Mouse (Mus musculus) C2C12 (cell line): Measurements from ENCODE around the gene Apba3.

Experiments
- CEBPB ChIP-seq: IDR thresholded peaks from one replicate; pipeline ENCODE4 v1.6.1; 2011; ENCODE audit warnings: low read depth, mild to moderate bottlenecking, control low read depth, moderate library complexity
- CTCF ChIP-seq: IDR thresholded peaks from one replicate; pipeline ENCODE4 v1.5.1; 2011; ENCODE audit not compliant: control insufficient read depth, insufficient read depth, insufficient read length
- FOSL1 ChIP-seq: IDR thresholded peaks from one replicate; pipeline ENCODE4 v1.8.0; 2011; ENCODE audit warnings: mild to moderate bottlenecking, low read length; ENCODE audit not compliant: poor library complexity, insufficient read depth, severe bottlenecking
- MAX ChIP-seq: IDR thresholded peaks from one replicate; pipeline ENCODE4 v1.6.1; 2011; ENCODE audit warnings: mild to moderate bottlenecking, control low read depth
- MYOD1 ChIP-seq: IDR thresholded peaks from one replicate; pipeline ENCODE4 v1.6.1; 2011; ENCODE audit warnings: low read depth; ENCODE audit not compliant: control insufficient read depth, insufficient read length
- MYOG ChIP-seq: IDR thresholded peaks from one replicate; pipeline ENCODE4 v1.6.1; 2011; ENCODE audit not compliant: control insufficient read depth, insufficient read length; ENCODE audit errors: extremely low read depth
- USF1 ChIP-seq: IDR thresholded peaks from one replicate; pipeline ENCODE4 v1.6.1; 2011; ENCODE audit warnings: low read depth, mild to moderate bottlenecking, control low read depth, moderate library complexity

DNA sequence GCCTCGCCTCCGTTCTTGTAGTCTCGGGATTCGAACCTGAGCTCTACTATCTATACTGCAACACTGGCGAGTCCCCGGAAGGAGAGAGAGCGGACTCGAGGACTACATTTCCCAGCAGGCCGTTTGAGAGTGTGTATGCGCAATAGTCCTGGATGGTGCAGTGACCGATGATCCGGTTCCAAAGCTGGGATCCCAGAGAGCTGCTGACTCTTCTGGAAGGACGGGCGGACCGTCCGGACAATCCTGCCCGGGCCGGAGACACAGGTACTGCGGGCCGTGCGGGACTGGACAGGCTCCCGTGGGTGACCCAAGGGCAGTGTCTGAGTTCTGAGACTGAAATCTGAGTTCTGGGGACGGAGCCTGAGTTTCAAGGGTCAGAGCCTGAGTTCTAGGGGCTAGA is 1.3 kb downstream of the Apba3 start:
- TF ChIP-seq USF1 (no peak), CTCF (no peak), CEBPB (peak; percentile 84), MYOD1 (no peak), MAX (no peak), MYOG (no peak), FOSL1 (no peak)
